Mouse (Mus musculus) CH12.LX (cell line): Measurements from ENCODE around the gene Fastkd5. TPM values are rescaled to one million over a fixed set of nuclear protein-coding genes. Genes with fewer than 3 reads are reported as not detected.
A peak's percentile ranks its signal among the peaks of the same experiment; 100 is the strongest.

Experiments used
- DNase-seq: peaks from one replicate; pipeline ENCODE4 v3.0.0-alpha.2; 2013; ENCODE audit errors: extremely low read depth
- H3K27ac ChIP-seq: 2 replicates; pipeline ENCODE4 v1.5.1; 2012; ENCODE audit warnings: low read depth, mild to moderate bottlenecking, control low read depth, moderate library complexity; ENCODE audit not compliant: insufficient read depth
- H3K27me3 ChIP-seq: replicated peaks from 2 replicates; pipeline ENCODE3; 2012; ENCODE audit warnings: inconsistent platforms
- H3K36me3 ChIP-seq, 2 experiments: replicated peaks in 1 of 2; 2 replicates each; pipeline versions ENCODE3 to v1.6.1; 2012; ENCODE audit warnings: inconsistent platforms in 1 of 2, low read length in 1 of 2, mild to moderate bottlenecking in 1 of 2, mixed read lengths in 1 of 2, moderate library complexity in 1 of 2; ENCODE audit not compliant: control insufficient read depth in 1 of 2, insufficient read depth in 1 of 2
- H3K4me1 ChIP-seq, 2 experiments: 2 replicates each; pipeline ENCODE4 v1.6.1; 2012; ENCODE audit warnings: inconsistent platforms in 1 of 2, moderate library complexity in 1 of 2; ENCODE audit not compliant: insufficient read depth in 2 of 2, control insufficient read depth in 1 of 2
- H3K4me2 ChIP-seq: 2 replicates; pipeline ENCODE4 v1.6.1; 2012; ENCODE audit warnings: low read depth, mild to moderate bottlenecking, control low read depth; ENCODE audit not compliant: poor library complexity, insufficient read depth, severe bottlenecking
- H3K4me3 ChIP-seq, 3 experiments: fragments of 150-350 bp in 1 of 3; sonication (generic) in 1 of 3; replicated peaks in 1 of 3; 2 replicates each; pipeline versions ENCODE3 to v1.5.1; 2011 to 2012; ENCODE audit warnings: low read depth in 2 of 3, low read length in 2 of 3, mild to moderate bottlenecking in 2 of 3, moderate library complexity in 2 of 3, control low read depth in 1 of 3, improper control_type of control experiment in 1 of 3, inconsistent platforms in 1 of 3, mixed read lengths in 1 of 3; ENCODE audit not compliant: poor library complexity in 1 of 3
- H3K79me2 ChIP-seq: replicated peaks from 2 replicates; pipeline ENCODE4 v1.6.1; 2012; ENCODE audit warnings: mild to moderate bottlenecking, moderate library complexity; ENCODE audit not compliant: control insufficient read depth, poor library complexity, insufficient read depth, severe bottlenecking; ENCODE audit errors: extremely low read depth
- H3K9ac ChIP-seq: 2 replicates; pipeline ENCODE4 v1.6.1; 2012; ENCODE audit warnings: low read depth, mild to moderate bottlenecking, control low read depth, moderate library complexity; ENCODE audit not compliant: insufficient read depth
- H3K9me3 ChIP-seq: replicated peaks from 2 replicates; pipeline ENCODE3; 2012; ENCODE audit warnings: low read length, inconsistent platforms, mixed read lengths
- EP300 ChIP-seq: IDR thresholded peaks from 2 replicates; pipeline ENCODE4 v1.6.1; 2011; ENCODE audit warnings: low read length, improper control_type of control experiment
- ETS1 ChIP-seq: conservative IDR thresholded peaks from 2 replicates; pipeline ENCODE4 v1.6.1; 2012; ENCODE audit warnings: low read depth, mild to moderate bottlenecking, inconsistent platforms, low read length, improper control_type of control experiment, moderate library complexity
- GABPA ChIP-seq: IDR thresholded peaks from 2 replicates; pipeline ENCODE4 v1.6.1; 2012; ENCODE audit warnings: low read depth, low read length, improper control_type of control experiment, inconsistent platforms; ENCODE audit not compliant: insufficient replicate concordance
- IRF4 ChIP-seq: IDR thresholded peaks from 2 replicates; pipeline ENCODE4 v1.6.1; 2014; ENCODE audit warnings: low read depth, mild to moderate bottlenecking, inconsistent platforms, low read length, improper control_type of control experiment
- MAX ChIP-seq: IDR thresholded peaks from 2 replicates; pipeline ENCODE4 v1.6.1; 2011; ENCODE audit warnings: low read length, improper control_type of control experiment
- MAZ ChIP-seq: IDR thresholded peaks from 2 replicates; pipeline ENCODE4 v1.6.1; 2012; ENCODE audit warnings: low read depth, mild to moderate bottlenecking, inconsistent platforms, low read length, improper control_type of control experiment, moderate library complexity
- NELFE ChIP-seq: IDR thresholded peaks from 2 replicates; pipeline ENCODE4 v1.6.1; 2011; ENCODE audit warnings: low read depth, low read length, improper control_type of control experiment
- NRF1 ChIP-seq: IDR thresholded peaks from 2 replicates; pipeline ENCODE4 v1.6.1; 2014; ENCODE audit warnings: low read depth, mild to moderate bottlenecking, inconsistent platforms, low read length, improper control_type of control experiment, moderate library complexity
- POLR2A ChIP-seq: IDR thresholded peaks from 2 replicates; pipeline ENCODE4 v1.6.1; 2011; ENCODE audit warnings: low read depth, mild to moderate bottlenecking, improper control_type of control experiment, low read length
- SMC3 ChIP-seq: IDR thresholded peaks from 2 replicates; pipeline ENCODE4 v1.6.1; 2011; ENCODE audit warnings: low read depth, low read length, improper control_type of control experiment
- UBTF ChIP-seq: IDR thresholded peaks from 2 replicates; pipeline ENCODE4 v1.6.1; 2012; ENCODE audit warnings: low read depth, mild to moderate bottlenecking, inconsistent platforms, low read length, improper control_type of control experiment, moderate library complexity
- USF2 ChIP-seq: conservative IDR thresholded peaks from 2 replicates; pipeline ENCODE4 v1.6.1; 2011; ENCODE audit warnings: low read depth, low read length, improper control_type of control experiment
- ZKSCAN1 ChIP-seq: IDR thresholded peaks from 2 replicates; pipeline ENCODE4 v1.6.1; 2012; ENCODE audit warnings: low read depth, inconsistent platforms, low read length, improper control_type of control experiment, borderline replicate concordance
- ZMIZ1 ChIP-seq: IDR thresholded peaks from 2 replicates; pipeline ENCODE4 v1.6.1; 2012; ENCODE audit warnings: low read depth, mild to moderate bottlenecking, inconsistent platforms, low read length, improper control_type of control experiment
- dilution Hi-C: fragments of 300-500 bp; cut with MboI; formaldehyde crosslinking; loops from 2 replicates; pipeline ENCODE4 v1.14.3; 2020; ENCODE audit warnings: low sequenced_read_pairs; ENCODE audit not compliant: extremely low pct_unique_long_range_greater_than_20kb, extremely low pct_ligation_motif_present
- in situ Hi-C: fragments of 300-500 bp; cut with MboI; formaldehyde crosslinking; loops from 3 replicates; pipeline ENCODE4 v1.14.3; 2019; ENCODE audit warnings: low sequenced_read_pairs, low pct_ligation_motif_present, low pct_unique_long_range_greater_than_20kb, mixed read lengths
- polyA plus RNA-seq: library from polyadenylated mRNA; unstranded; fragments of >175 nt; gene quantifications from 2 replicates; pipeline ENCODE4 v1.2.1, GENCODE M21; 2012; ENCODE audit warnings: low read depth; ENCODE audit not compliant: insufficient read length
- total RNA-seq, 2 experiments: library from RNA; depleted of rRNA; stranded (reverse); fragments of 300-350 nt in 1 of 2; fragments of >200 nt in 1 of 2; gene quantifications; 2 replicates each; pipeline ENCODE4 v1.2.3; 2012 to 2014

Fastkd5 gene
- total and polyA plus RNA-seq, 3 experiments, result 6.0 to 14.8 (median 9.1) TPM

GRCm38 (mm10) chr2:130569926-130570325, 59.9 kb downstream of the Fastkd5 start:
- TF ChIP-seq UBTF (no peak), ZKSCAN1 (peak; percentile 61), ZMIZ1 (no peak)
- H3K79me2 ChIP-seq, result peaks cover 3% of the 10 kb centered on the region
- no peak overlapping the region for H3K4me2 ChIP-seq
- no peak overlapping the region for H3K9ac ChIP-seq
- H3K4me1 ChIP-seq, result peaks cover 7 to 12% of the 10 kb centered on the region in 2 experiments
- H3K27me3 ChIP-seq, result no peaks in the 10 kb centered on the region
- no peak for DNase-seq
- peaks cover 14 to 29% of the 10 kb centered on the region in 2 experiments for H3K36me3 ChIP-seq
- no peaks in the 10 kb centered on the region for H3K9me3 ChIP-seq
- in situ Hi-C loops (loop anchor here (25.0 kb wide), 1 partner anchor 283 kb away; the partner anchor contains the start of genes Ebf4 and Idh3b), dilution Hi-C loops (no loop called here)
- no peak overlapping the region for H3K27ac ChIP-seq
- no peak overlapping the region for H3K4me3 ChIP-seq

- H3K79me2 ChIP-seq, result peaks cover 12% of the 10 kb centered on the region
- in situ Hi-C loops (loop anchor here (25.0 kb wide), 1 partner anchor 282 kb away; the partner anchor contains the start of genes Ebf4 and Idh3b), dilution Hi-C loops (no loop called here)
- H3K9me3 ChIP-seq, result no peaks in the 10 kb centered on the region
- H3K27ac ChIP-seq, result no peak overlapping the region
- DNase-seq, result no peak
- no peaks in the 10 kb centered on the region for H3K27me3 ChIP-seq
- H3K9ac ChIP-seq, result no peak overlapping the region
- peaks cover 14 to 29% of the 10 kb centered on the region in 2 experiments for H3K36me3 ChIP-seq
- no peak overlapping the region for H3K4me2 ChIP-seq
- H3K4me1 ChIP-seq, result peaks cover 11 to 18% of the 10 kb centered on the region in 2 experiments
- TF ChIP-seq UBTF (no peak), EP300 (no peak), MAZ (no peak), ZKSCAN1 (no peak), IRF4 (no peak), MAX (no peak), USF2 (no peak), NRF1 (no peak), GABPA (no peak), ETS1 (no peak), POLR2A (no peak), NELFE (no peak), SMC3 (no peak)
- H3K4me3 ChIP-seq, result no peak overlapping the region
Observed at GRCm38 (mm10) chr2:130568921-130569320, 60.9 kb downstream of the Fastkd5 start.
